Mouse (Mus musculus): ENCODE measurements around the gene 1600002K03Rik. TPM values are rescaled to one million over a fixed set of nuclear protein-coding genes. Genes with fewer than 3 reads are reported as not detected.
"Not testable (repeated sequence)": the region's sequence is repeated elsewhere in the genome, so short reads cannot be mapped to it uniquely, and the experiment has no call there.

1600002K03Rik gene
- polyA plus RNA-seq, 1 experiment from 2014 or later: 23.6 TPM

DNA sequence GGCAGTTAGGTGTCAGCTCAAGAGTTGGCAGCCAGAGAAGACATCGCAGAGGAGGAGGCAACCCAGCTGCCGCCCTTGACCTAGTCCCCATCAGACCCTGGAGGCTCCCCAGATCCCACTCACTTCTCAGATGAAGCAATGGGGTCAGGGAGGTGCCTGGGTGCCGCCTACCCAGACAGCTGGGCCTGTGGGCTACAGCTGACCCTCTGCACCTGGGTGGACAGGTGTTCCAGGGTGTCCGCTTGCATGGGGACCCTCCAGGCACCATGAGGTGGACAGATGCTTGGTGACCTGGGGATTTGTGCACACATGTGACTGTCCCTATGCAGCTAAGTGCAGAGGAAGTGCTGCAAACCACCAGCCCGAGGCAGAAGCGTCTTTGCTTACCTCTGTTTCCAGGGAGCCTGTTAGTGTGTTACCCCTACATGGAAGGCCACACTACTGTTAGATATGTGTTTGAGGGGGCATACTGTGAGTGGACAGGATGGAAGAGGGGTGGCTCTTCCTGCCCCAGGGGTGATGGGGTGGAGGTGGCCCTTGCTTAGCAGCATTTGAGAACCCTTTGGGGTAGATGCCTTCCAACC is 9.9 kb upstream of the 1600002K03Rik start:
- Histone ChIP-seq H3K27me3 (replicated peaks; ENCODE audit: control insufficient read depth, insufficient read depth, low read length) (no peaks in the 10 kb centered on the region), H3K9me3 (ENCODE audit: control insufficient read depth, low read length) (no peaks in the 10 kb centered on the region), H3K4me1 (ENCODE audit: control insufficient read depth, insufficient read depth, low read length) (peaks cover 75% of the 10 kb centered on the region), H3K4me2 (ENCODE audit: low read depth, low read length) (0 out of 2 replicates have a peak overlapping the region, but pooled peaks have one; percentile 84), H3K27ac (ENCODE audit: low read length) (peak overlapping the region; percentile 98), H3K4me3 (ENCODE audit: low read length) (no peak overlapping the region), H3K9ac (ENCODE audit: low read depth, low read length) (peak overlapping the region; percentile 30; the same call in 1 of the 2 replicates), H3K36me3 (ENCODE audit: control insufficient read depth, insufficient read depth, low read length) (no peaks in the 10 kb centered on the region)
- ATAC-seq: no peak
- 78% methylated on average over 6 of the region's 6 CpGs for WGBS

DNA sequence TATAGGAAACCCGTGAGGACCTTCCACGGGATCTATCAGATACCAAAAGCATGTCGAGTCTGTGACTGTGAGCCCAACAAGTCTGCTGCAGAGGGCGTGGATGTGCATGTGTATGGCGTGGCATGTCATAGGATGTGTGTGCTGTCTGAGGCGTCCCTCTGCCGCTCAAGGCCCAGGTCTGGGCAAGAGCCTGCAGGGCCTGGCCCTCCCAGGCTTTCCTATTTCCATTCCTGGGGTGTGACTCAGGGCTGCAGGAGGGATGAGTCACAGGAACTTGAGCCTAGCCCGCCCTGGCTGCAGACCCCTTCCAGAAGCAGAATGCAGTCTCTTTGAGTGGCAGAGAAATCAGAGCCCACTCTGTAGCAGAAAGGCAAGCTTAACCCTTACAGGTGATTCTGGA is 9.0 kb upstream of the 1600002K03Rik start:
- Histone ChIP-seq H3K4me2 (ENCODE audit: low read depth, low read length) (peak overlapping the region; percentile 11; the same call in 1 of the 2 replicates), H3K9me3 (ENCODE audit: control insufficient read depth, low read length) (no peaks in the 10 kb centered on the region), H3K36me3 (ENCODE audit: control insufficient read depth, insufficient read depth, low read length) (no peaks in the 10 kb centered on the region), H3K27ac (ENCODE audit: low read length) (peak overlapping the region; percentile 40; the same call in 1 of the 2 replicates), H3K4me3 (ENCODE audit: low read length) (no peak overlapping the region), H3K9ac (ENCODE audit: low read depth, low read length) (peak overlapping the region; percentile 27; the same call in 1 of the 2 replicates), H3K4me1 (ENCODE audit: control insufficient read depth, insufficient read depth, low read length) (peaks cover 70% of the 10 kb centered on the region), H3K27me3 (replicated peaks; ENCODE audit: control insufficient read depth, insufficient read depth, low read length) (no peaks in the 10 kb centered on the region)
- ATAC-seq: no peak
- WGBS: 71% methylated on average over 8 of the region's 8 CpGs

DNA sequence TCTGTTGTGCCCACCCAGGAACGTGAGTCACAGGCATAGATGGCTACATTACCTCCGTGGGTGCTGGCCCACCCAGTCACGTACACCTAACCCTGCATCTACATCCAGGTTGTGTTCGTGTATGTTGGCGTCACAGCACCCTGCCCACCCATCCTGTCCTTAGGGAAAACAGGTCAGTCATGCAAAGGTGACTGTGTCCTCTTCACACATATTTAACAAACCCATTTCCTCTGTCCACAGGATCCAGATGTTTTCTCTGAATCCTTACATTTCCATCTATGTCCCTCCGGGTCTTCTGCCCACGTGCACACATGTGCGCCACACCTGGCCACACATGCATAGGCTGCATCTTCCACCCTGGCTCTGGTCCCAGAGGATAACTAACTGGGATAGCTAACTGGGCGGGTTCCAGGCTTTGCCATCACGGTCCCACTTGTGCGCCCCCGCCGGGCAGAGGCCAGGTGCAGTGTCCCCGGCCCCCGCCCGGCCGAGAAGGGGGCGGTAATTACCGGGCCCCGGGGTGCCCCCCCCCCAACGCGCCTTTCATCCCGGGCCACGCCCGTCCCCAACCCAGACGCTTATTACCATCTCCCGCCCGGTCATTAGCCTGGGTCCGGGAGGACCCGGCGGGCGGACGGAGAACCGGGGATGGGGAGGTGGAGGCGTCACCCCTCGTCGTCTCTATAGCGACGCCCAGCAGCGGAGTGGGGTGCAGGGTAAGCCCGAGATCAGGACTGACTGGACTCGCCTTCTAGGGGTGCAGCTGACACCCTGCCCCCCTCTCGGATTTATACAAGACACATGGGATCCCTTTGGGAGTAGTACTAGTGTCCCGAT is 8.4 kb upstream of the 1600002K03Rik start:
- Histone ChIP-seq H3K36me3 (ENCODE audit: control insufficient read depth, insufficient read depth, low read length) (no peaks in the 10 kb centered on the region), H3K4me2 (ENCODE audit: low read depth, low read length) (peak overlapping the region; percentile 97), H3K9ac (ENCODE audit: low read depth, low read length) (peak overlapping the region; percentile 67), H3K9me3 (ENCODE audit: control insufficient read depth, low read length) (no peaks in the 10 kb centered on the region), H3K27ac (ENCODE audit: low read length) (peak overlapping the region; percentile 43), H3K4me1 (ENCODE audit: control insufficient read depth, insufficient read depth, low read length) (peaks cover 67% of the 10 kb centered on the region), H3K27me3 (replicated peaks; ENCODE audit: control insufficient read depth, insufficient read depth, low read length) (no peaks in the 10 kb centered on the region), H3K4me3 (ENCODE audit: low read length) (peak overlapping the region; percentile 47)
- WGBS: 9% methylated on average over 42 of the region's 44 CpGs
- ATAC-seq: 0 out of 2 replicates have a peak, but pooled peaks have one; percentile 0

- peak; percentile 43 for ATAC-seq
- under 1% methylated on average over 17 of the region's 17 CpGs for WGBS
- Histone ChIP-seq H3K9ac (ENCODE audit: low read depth, low read length) (peak overlapping the region; percentile 67), H3K9me3 (ENCODE audit: control insufficient read depth, low read length) (no peaks in the 10 kb centered on the region), H3K4me2 (ENCODE audit: low read depth, low read length) (peak overlapping the region; percentile 97), H3K4me1 (ENCODE audit: control insufficient read depth, insufficient read depth, low read length) (peaks cover 68% of the 10 kb centered on the region), H3K36me3 (ENCODE audit: control insufficient read depth, insufficient read depth, low read length) (peaks cover 4% of the 10 kb centered on the region; the same call in 1 of the 2 replicates), H3K27me3 (replicated peaks; ENCODE audit: control insufficient read depth, insufficient read depth, low read length) (no peaks in the 10 kb centered on the region), H3K4me3 (ENCODE audit: low read length) (peak overlapping the region; percentile 47), H3K27ac (ENCODE audit: low read length) (peak overlapping the region; percentile 78)
Measured at GRCm38 (mm10) chr10:80164998-80165344, 7.8 kb upstream of the 1600002K03Rik start.

DNA sequence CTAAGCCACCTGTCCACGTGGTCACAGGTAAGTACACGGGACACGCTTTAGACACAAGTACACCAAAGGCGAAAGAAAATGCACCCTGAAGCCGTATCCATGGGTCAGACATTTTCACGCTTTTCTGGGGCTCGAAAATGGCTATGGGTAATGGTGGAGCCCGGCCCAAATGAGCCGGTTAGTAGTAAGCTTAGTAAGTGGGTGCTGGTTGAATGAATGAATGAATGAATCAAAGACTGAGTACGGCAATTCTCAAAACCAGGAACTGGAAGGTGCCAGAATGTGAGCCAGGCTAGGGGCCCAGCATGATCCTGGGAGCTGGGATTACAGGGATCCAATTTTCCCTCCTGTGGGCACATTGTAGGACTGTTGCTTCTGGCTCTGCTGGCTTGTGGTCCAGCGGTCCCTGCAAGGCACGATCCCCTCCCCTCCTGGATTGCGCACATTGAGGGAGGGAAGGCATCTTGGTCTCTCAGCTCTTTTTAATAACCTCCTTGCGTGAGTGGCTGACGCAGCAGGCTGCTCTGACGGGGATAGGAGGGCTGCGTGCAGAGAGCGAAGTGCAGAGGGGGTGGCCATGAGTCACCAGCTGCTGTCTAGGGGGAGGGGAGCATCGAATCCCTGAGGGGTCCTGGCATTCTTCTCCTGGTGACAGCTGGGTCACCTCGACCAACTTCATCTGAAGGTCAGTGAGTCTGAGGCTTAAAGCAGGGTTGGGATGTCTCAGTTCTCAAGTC is 7.2 kb upstream of the 1600002K03Rik start, which contains the start of gene Cirbp:
Cirbp (plus strand) TSS at position 594 of the 737 bp plus-strand sequence.
- peak within 1 kb of the TSS; percentile 100 for H3K27ac ChIP-seq (ENCODE audit: low read length)
- H3K36me3 ChIP-seq (ENCODE audit: control insufficient read depth, insufficient read depth, low read length): peaks cover 10% of the 10 kb centered on the region
- H3K27me3 ChIP-seq (replicated peaks; ENCODE audit: control insufficient read depth, insufficient read depth, low read length): no peaks in the 10 kb centered on the region
- H3K4me2 ChIP-seq (ENCODE audit: low read depth, low read length): peak within 1 kb of the TSS; percentile 97
- peaks cover 63% of the 10 kb centered on the region for H3K4me1 ChIP-seq (ENCODE audit: control insufficient read depth, insufficient read depth, low read length)
- no peak for ATAC-seq
- WGBS: 14% methylated on average over 20 of the region's 20 CpGs
- H3K4me3 ChIP-seq (ENCODE audit: low read length): peak within 1 kb of the TSS; percentile 47
- peak within 1 kb of the TSS; percentile 67 for H3K9ac ChIP-seq (ENCODE audit: low read depth, low read length)
- no peaks in the 10 kb centered on the region for H3K9me3 ChIP-seq (ENCODE audit: control insufficient read depth, low read length)

DNA sequence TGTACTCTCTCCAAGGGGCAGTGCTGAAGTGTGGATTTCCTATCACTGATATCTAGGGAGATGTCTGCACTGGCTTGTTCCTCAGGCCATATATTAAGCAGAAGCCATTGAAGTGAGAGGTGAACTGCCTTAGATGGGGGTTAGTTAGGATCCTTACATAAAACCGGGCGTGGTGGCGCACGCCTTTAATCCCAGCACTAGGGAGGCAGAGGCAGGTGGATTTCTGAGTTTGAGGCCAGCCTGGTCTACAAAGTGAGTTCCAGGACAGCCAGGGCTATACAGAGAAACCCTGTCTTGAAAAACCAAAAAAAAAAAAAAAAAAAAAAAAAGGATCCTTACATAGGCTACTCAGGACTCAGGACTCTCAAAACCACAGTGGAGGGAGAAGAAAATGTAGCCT is 6.6 kb upstream of the 1600002K03Rik start:
- peak overlapping the region; percentile 60; the same call in 1 of the 2 replicates for H3K9ac ChIP-seq (ENCODE audit: low read depth, low read length)
- not testable (repeated sequence) for ATAC-seq

DNA sequence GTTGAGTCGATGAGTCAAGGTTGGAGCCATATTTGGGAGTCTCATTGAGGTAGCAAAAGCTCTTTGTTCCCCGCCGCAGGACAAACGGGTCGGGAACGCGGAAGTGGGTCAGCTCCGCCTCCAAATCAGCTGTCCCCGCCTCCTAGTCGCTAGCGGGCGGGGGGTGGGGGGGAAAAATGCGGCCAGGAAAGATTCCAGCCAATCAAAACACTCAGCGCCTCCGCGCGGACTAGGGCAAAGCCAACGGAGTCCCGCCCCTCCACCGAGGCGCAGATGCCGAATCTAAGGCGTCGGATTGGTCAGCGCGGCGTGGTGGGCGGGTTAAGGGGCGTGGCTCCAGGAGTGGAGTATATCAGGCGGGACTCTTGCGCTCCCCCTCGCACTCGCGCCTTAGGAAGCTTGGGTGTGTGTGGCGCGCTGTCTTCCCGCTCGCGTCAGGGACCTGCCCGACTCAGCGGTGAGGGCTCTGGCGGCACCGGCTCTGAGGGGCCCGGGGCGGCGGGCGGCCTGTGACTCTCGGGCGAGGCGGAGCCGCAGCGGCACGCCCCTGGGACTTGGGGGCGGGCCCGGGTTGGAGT is 5.2 kb upstream of the 1600002K03Rik start:
- peak overlapping the region; percentile 100 for H3K27ac ChIP-seq (ENCODE audit: low read length)
- peak overlapping the region; percentile 85 for H3K4me3 ChIP-seq (ENCODE audit: low read length)
- peak; percentile 89 for ATAC-seq
- no peaks in the 10 kb centered on the region for H3K27me3 ChIP-seq (replicated peaks; ENCODE audit: control insufficient read depth, insufficient read depth, low read length)
- peak overlapping the region; percentile 77 for H3K4me2 ChIP-seq (ENCODE audit: low read depth, low read length)
- H3K9me3 ChIP-seq (ENCODE audit: control insufficient read depth, low read length): no peaks in the 10 kb centered on the region
- H3K36me3 ChIP-seq (ENCODE audit: control insufficient read depth, insufficient read depth, low read length): peaks cover 20% of the 10 kb centered on the region
- H3K9ac ChIP-seq (ENCODE audit: low read depth, low read length): peak overlapping the region; percentile 98
- peaks cover 59% of the 10 kb centered on the region for H3K4me1 ChIP-seq (ENCODE audit: control insufficient read depth, insufficient read depth, low read length)
- WGBS: under 1% methylated on average over 55 of the region's 55 CpGs

More for the DNA sequence above, 6.6 kb upstream of the 1600002K03Rik start:
- H3K27me3 ChIP-seq (replicated peaks; ENCODE audit: control insufficient read depth, insufficient read depth, low read length); H3K9me3 ChIP-seq (ENCODE audit: control insufficient read depth, low read length); H3K4me3 ChIP-seq (ENCODE audit: low read length): not testable (repeated sequence)
- 83% methylated on average over 4 of the region's 4 CpGs for whole genome bisulfite sequencing
- Histone ChIP-seq H3K4me2 (ENCODE audit: low read depth, low read length) (peak overlapping the region; percentile 97; the same call in 1 of the 2 replicates), H3K4me1 (ENCODE audit: control insufficient read depth, insufficient read depth, low read length) (peaks cover 62% of the 10 kb centered on the region), H3K36me3 (ENCODE audit: control insufficient read depth, insufficient read depth, low read length) (peaks cover 14% of the 10 kb centered on the region), H3K27ac (ENCODE audit: low read length) (peak overlapping the region; percentile 78)

DNA sequence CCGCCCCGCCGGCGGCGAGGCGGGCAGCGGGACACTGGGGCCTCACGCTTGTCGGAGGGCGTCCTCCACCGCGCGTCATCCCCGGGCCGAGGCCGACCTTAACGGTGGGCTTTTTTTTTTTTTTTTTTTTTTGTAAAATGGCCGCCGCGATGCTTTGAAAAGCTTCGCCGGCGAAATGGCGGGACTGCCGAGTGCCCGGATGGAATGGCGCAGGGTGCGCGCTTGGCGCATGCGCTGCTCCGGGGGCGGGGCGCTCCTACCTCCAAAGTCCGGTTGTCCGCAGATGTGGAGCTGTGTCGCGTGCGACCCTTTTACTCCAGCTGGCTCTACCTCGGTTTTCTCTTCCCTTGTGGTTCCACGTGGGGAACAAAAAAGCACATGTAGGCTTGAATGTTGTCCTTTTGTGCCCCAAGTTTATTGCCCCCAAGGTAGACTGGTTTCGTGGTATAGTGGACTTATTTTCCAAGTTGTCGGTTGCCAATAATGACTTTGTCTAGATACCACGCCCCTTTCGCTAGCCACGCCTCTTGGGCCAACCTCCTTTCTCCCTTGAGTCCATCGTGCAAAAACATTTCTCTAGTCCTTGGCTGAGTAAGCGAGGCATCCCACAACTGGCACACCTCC is 4.6 kb upstream of the 1600002K03Rik start:
- peaks cover 20% of the 10 kb centered on the region for H3K36me3 ChIP-seq (ENCODE audit: control insufficient read depth, insufficient read depth, low read length)
- peak; percentile 55 for ATAC-seq
- H3K9me3 ChIP-seq (ENCODE audit: control insufficient read depth, low read length): no peaks in the 10 kb centered on the region
- peak overlapping the region; percentile 85 for H3K4me3 ChIP-seq (ENCODE audit: low read length)
- under 1% methylated on average over 48 of the region's 48 CpGs for WGBS
- H3K27ac ChIP-seq (ENCODE audit: low read length): peak overlapping the region; percentile 100
- H3K4me1 ChIP-seq (ENCODE audit: control insufficient read depth, insufficient read depth, low read length): peaks cover 53% of the 10 kb centered on the region
- H3K27me3 ChIP-seq (replicated peaks; ENCODE audit: control insufficient read depth, insufficient read depth, low read length): no peaks in the 10 kb centered on the region
- peak overlapping the region; percentile 98 for H3K9ac ChIP-seq (ENCODE audit: low read depth, low read length)
- H3K4me2 ChIP-seq (ENCODE audit: low read depth, low read length): peak overlapping the region; percentile 77
